Mouse (Mus musculus) T-helper 1 cell (primary cell): ENCODE data around the gene Ankrd54.

Source experiments
- in situ Hi-C: fragments of 300-600 bp; cut with MboI, MseI; formaldehyde crosslinking; loops from one replicate; pipeline ENCODE4 v1.15.1; 2025; ENCODE audit warnings: high pct_unique_total_duplicates

The Ankrd54 gene

GRCm38 (mm10) chr15:79062376-79063159, at the start of gene Ankrd54:
Gene Ankrd54 (minus strand): TSS chr15:79062893.
- in situ Hi-C loops, result no loop called here

- in situ Hi-C loops, result no loop called here
Observed at GRCm38 (mm10) chr15:79111774-79112173, 49.1 kb upstream of the Ankrd54 start.

GRCm38 (mm10) chr15:79110528-79110927, 47.8 kb upstream of the Ankrd54 start:
- in situ Hi-C loops, result no loop called here

- in situ Hi-C loops, result no loop called here
Observed at GRCm38 (mm10) chr15:79110031-79110430, 47.3 kb upstream of the Ankrd54 start.

GRCm38 (mm10) chr15:79109321-79109934, 46.7 kb upstream of the Ankrd54 start:
- in situ Hi-C loops, result no loop called here

GRCm38 (mm10) chr15:79108421-79109320, 46.0 kb upstream of the Ankrd54 start, which contains the start of gene Micall1:
Gene Micall1 (plus strand): TSS chr15:79108898.
- in situ Hi-C loops, result no loop called here

- in situ Hi-C loops, result no loop called here
Observed at GRCm38 (mm10) chr15:79107966-79108365, 45.3 kb upstream of the Ankrd54 start.

- in situ Hi-C loops, result no loop called here
Observed at GRCm38 (mm10) chr15:79105804-79106203, 43.1 kb upstream of the Ankrd54 start.

- in situ Hi-C loops, result no loop called here
Observed at GRCm38 (mm10) chr15:79103264-79103663, 40.6 kb upstream of the Ankrd54 start.

GRCm38 (mm10) chr15:79101531-79101930, 38.8 kb upstream of the Ankrd54 start:
- in situ Hi-C loops, result no loop called here

- in situ Hi-C loops, result no loop called here
Observed at GRCm38 (mm10) chr15:79100391-79100790, 37.7 kb upstream of the Ankrd54 start.

- in situ Hi-C loops, result no loop called here
Observed at GRCm38 (mm10) chr15:79099456-79099855, 36.8 kb upstream of the Ankrd54 start.

GRCm38 (mm10) chr15:79098868-79099267, 36.2 kb upstream of the Ankrd54 start:
- in situ Hi-C loops, result no loop called here

- in situ Hi-C loops, result no loop called here
Observed at GRCm38 (mm10) chr15:79098220-79098619, 35.5 kb upstream of the Ankrd54 start.

GRCm38 (mm10) chr15:79097611-79098025, 34.9 kb upstream of the Ankrd54 start:
- in situ Hi-C loops, result no loop called here

- in situ Hi-C loops, result no loop called here
Observed at GRCm38 (mm10) chr15:79097135-79097534, 34.4 kb upstream of the Ankrd54 start.

- in situ Hi-C loops, result no loop called here
Observed at GRCm38 (mm10) chr15:79096556-79096955, 33.9 kb upstream of the Ankrd54 start.

- in situ Hi-C loops, result no loop called here
Observed at GRCm38 (mm10) chr15:79095483-79095882, 32.8 kb upstream of the Ankrd54 start.

GRCm38 (mm10) chr15:79093083-79093839, 30.6 kb upstream of the Ankrd54 start:
- in situ Hi-C loops, result no loop called here

GRCm38 (mm10) chr15:79092284-79092683, 29.6 kb upstream of the Ankrd54 start:
- in situ Hi-C loops, result no loop called here

- in situ Hi-C loops, result no loop called here
Observed at GRCm38 (mm10) chr15:79079567-79079966, 16.9 kb upstream of the Ankrd54 start.
